Comparison of ENCODE assay signal across 29 mouse cellular contexts in genomic region chr1:87309621-87310020, GRCm38 (mm10). TPM values are rescaled to one million over a fixed set of nuclear protein-coding genes. Genes with fewer than 3 reads are reported as not detected.
DNase-seq lines count a peak whose midpoint lies in the region; ATAC-seq and TF ChIP-seq lines count a peak whose summit lies in the region.
"Had no signal": no experiment of that assay in that cellular context is flagged by ENCODE, and none has a peak within 500 bp of the region (broad histone marks: within the 10 kb centered on the region; RNA-seq: fewer than 3 reads in every experiment).

No protein-coding gene starts in this region.

- WGBS in kidney, adult 2 months, result 65% methylated on average over 16 of the region's 16 CpGs
- WGBS in kidney, embryonic 14.5 days, result 73% methylated on average over 16 of the region's 16 CpGs
- 77% methylated on average over 16 of the region's 16 CpGs for WGBS in midbrain, embryonic 11.5 days
- WGBS in midbrain, postnatal 0 days, result 85% methylated on average over 16 of the region's 16 CpGs

- no peak overlapping the region for H3K27ac ChIP-seq in kidney, adult 2 months (ENCODE audit: insufficient read depth, low read depth, low read length)
- no peak overlapping the region for H3K27ac ChIP-seq in kidney, embryonic 14.5 days (ENCODE audit: low read depth, low read length)
- no peak overlapping the region for H3K27ac ChIP-seq in midbrain, embryonic 11.5 days (ENCODE audit: low read depth, low read length)
- H3K27ac ChIP-seq in midbrain, postnatal 0 days (ENCODE audit: low read depth, low read length), result no peak overlapping the region
- H3K27ac ChIP-seq: forebrain, embryonic 12.5 days; heart, adult 2 months; hindbrain, embryonic 15.5 days; kidney, postnatal 0 days; limb, embryonic 13.5 days; liver, embryonic 12.5 days; midbrain, embryonic 15.5 days had no signal

- peak; percentile 48 for DNase-seq in kidney, adult 2 months
- DNase-seq in midbrain, embryonic 11.5 days (ENCODE audit: low spot score, missing footprints), result peak; percentile 61
- no peak for DNase-seq in midbrain, postnatal 0 days (ENCODE audit: low spot score)
- DNase-seq in embryo, embryonic 10.5 days (ENCODE audit: low spot score), result peak; percentile 22
- no peak for DNase-seq in T-cell, adult 2 months (ENCODE audit: low spot score)
- DNase-seq in MN1 (ENCODE audit: low spot score), result no peak
- DNase-seq: cerebellum, adult 2 months; cerebellum, postnatal 14 days; forebrain, postnatal 0 days; heart, adult 2 months; heart, postnatal 4 days; liver, postnatal 0 days; lung, postnatal 4 days; right cerebral cortex, adult 18-20 months; spleen, adult 18-20 months; thymus, postnatal 14 days had no signal

- H3K9ac ChIP-seq in kidney, embryonic 14.5 days (ENCODE audit: low read depth, low read length), result no peak overlapping the region
- H3K9ac ChIP-seq in midbrain, embryonic 11.5 days (ENCODE audit: low read length), result no peak overlapping the region
- no peak overlapping the region for H3K9ac ChIP-seq in midbrain, postnatal 0 days (replicated peaks; ENCODE audit: low read length, poor library complexity, severe bottlenecking)
- H3K9ac ChIP-seq: forebrain, embryonic 12.5 days; forebrain, postnatal 0 days; heart, embryonic 12.5 days; hindbrain, embryonic 15.5 days; limb, embryonic 13.5 days; liver, embryonic 12.5 days; liver, postnatal 0 days; midbrain, embryonic 15.5 days had no signal

- H3K27me3 ChIP-seq in kidney, adult 2 months (replicated peaks; ENCODE audit: control insufficient read depth, insufficient read depth, low read length), result no peaks in the 10 kb centered on the region
- no peaks in the 10 kb centered on the region for H3K27me3 ChIP-seq in kidney, embryonic 14.5 days (ENCODE audit: control insufficient read depth, insufficient read depth, low read length)
- no peaks in the 10 kb centered on the region for H3K27me3 ChIP-seq in midbrain, embryonic 11.5 days (ENCODE audit: control insufficient read depth, insufficient read depth, low read length)
- no peaks in the 10 kb centered on the region for H3K27me3 ChIP-seq in midbrain, postnatal 0 days (ENCODE audit: insufficient read depth, low read length)
- H3K27me3 ChIP-seq: forebrain, embryonic 12.5 days; heart, embryonic 12.5 days; hindbrain, embryonic 15.5 days; limb, embryonic 13.5 days; liver, embryonic 12.5 days; midbrain, embryonic 15.5 days had no signal

- H3K36me3 ChIP-seq in kidney, adult 2 months (ENCODE audit: control insufficient read depth, insufficient read depth, low read length), result no peaks in the 10 kb centered on the region
- no peaks in the 10 kb centered on the region for H3K36me3 ChIP-seq in kidney, embryonic 14.5 days (ENCODE audit: control insufficient read depth, insufficient read depth, low read length)
- no peaks in the 10 kb centered on the region for H3K36me3 ChIP-seq in midbrain, embryonic 11.5 days (ENCODE audit: control insufficient read depth, insufficient read depth, low read length)
- no peaks in the 10 kb centered on the region for H3K36me3 ChIP-seq in midbrain, postnatal 0 days (ENCODE audit: insufficient read depth, low read length)
- H3K36me3 ChIP-seq: forebrain, embryonic 12.5 days; heart, embryonic 12.5 days; hindbrain, embryonic 15.5 days; limb, embryonic 13.5 days; liver, embryonic 12.5 days; midbrain, embryonic 15.5 days had no signal

- H3K4me2 ChIP-seq in kidney, embryonic 14.5 days (replicated peaks; ENCODE audit: low read depth, low read length), result no peak overlapping the region
- no peak overlapping the region for H3K4me2 ChIP-seq in midbrain, embryonic 11.5 days
- no peak overlapping the region for H3K4me2 ChIP-seq in midbrain, postnatal 0 days (ENCODE audit: low read depth, low read length, poor library complexity, severe bottlenecking)
- H3K4me2 ChIP-seq: forebrain, embryonic 12.5 days; heart, embryonic 12.5 days; hindbrain, embryonic 15.5 days; limb, embryonic 13.5 days; liver, embryonic 12.5 days; midbrain, embryonic 15.5 days had no signal

- ATAC-seq in kidney, embryonic 14.5 days (ENCODE audit: low FRiP score, low TSS enrichment), result no peak
- no peak for ATAC-seq in midbrain, embryonic 11.5 days (ENCODE audit: low FRiP score)
- ATAC-seq in midbrain, postnatal 0 days (ENCODE audit: low FRiP score), result no peak
- ATAC-seq: CD4-positive, CD25-positive, alpha-beta regulatory T cell, adult 4 months; forebrain, postnatal 0 days; liver, embryonic 12.5 days; liver, postnatal 0 days; lung, postnatal 0 days; midbrain, embryonic 15.5 days had no signal

- H3K4me3 ChIP-seq in kidney, adult 2 months (ENCODE audit: insufficient read depth, low read depth, low read length), result no peak overlapping the region
- no peak overlapping the region for H3K4me3 ChIP-seq in kidney, embryonic 14.5 days (ENCODE audit: low read length)
- H3K4me3 ChIP-seq in midbrain, embryonic 11.5 days (ENCODE audit: low read depth, low read length), result no peak overlapping the region
- no peak overlapping the region for H3K4me3 ChIP-seq in midbrain, postnatal 0 days (ENCODE audit: low read depth, low read length)
- H3K4me3 ChIP-seq: erythroblast, embryonic 14.5 days; forebrain, embryonic 12.5 days; heart, adult 2 months; heart, embryonic 12.5 days; hindbrain, embryonic 15.5 days; limb, embryonic 13.5 days; liver, embryonic 12.5 days; megakaryocyte, embryonic 14.5 days; midbrain, embryonic 15.5 days had no signal

- no peaks in the 10 kb centered on the region for H3K9me3 ChIP-seq in kidney, embryonic 14.5 days (ENCODE audit: control insufficient read depth, low read length)
- no peaks in the 10 kb centered on the region for H3K9me3 ChIP-seq in midbrain, embryonic 11.5 days (ENCODE audit: control insufficient read depth, low read length)
- H3K9me3 ChIP-seq in midbrain, postnatal 0 days (ENCODE audit: low read length), result no peaks in the 10 kb centered on the region
- H3K9me3 ChIP-seq: forebrain, embryonic 12.5 days; heart, embryonic 12.5 days; hindbrain, embryonic 15.5 days; limb, embryonic 13.5 days; liver, embryonic 12.5 days; megakaryocyte, embryonic 14.5 days; midbrain, embryonic 15.5 days had no signal

- no peak for TF ChIP-seq POLR2A in kidney, adult 2 months (IDR thresholded peaks at IDR 0.05; ENCODE audit: low read depth, low read length)

- no peak for TF ChIP-seq CTCF in kidney, adult 2 months (conservative IDR thresholded peaks at IDR 0.05; ENCODE audit: insufficient read depth, insufficient read length, low read depth, low read length)
- TF ChIP-seq CTCF in midbrain, postnatal 0 days (IDR thresholded peaks at IDR 0.05), result no peak

- H3K4me1 ChIP-seq in kidney, adult 2 months (ENCODE audit: control insufficient read depth, insufficient read depth, low read length), result no peaks in the 10 kb centered on the region
- no peaks in the 10 kb centered on the region for H3K4me1 ChIP-seq in kidney, embryonic 14.5 days (ENCODE audit: control insufficient read depth, insufficient read depth, low read length)
- no peaks in the 10 kb centered on the region for H3K4me1 ChIP-seq in midbrain, embryonic 11.5 days (ENCODE audit: control insufficient read depth, insufficient read depth, low read length)
- no peaks in the 10 kb centered on the region for H3K4me1 ChIP-seq in midbrain, postnatal 0 days (ENCODE audit: insufficient read depth, low read length)
- H3K4me1 ChIP-seq: forebrain, embryonic 12.5 days; heart, embryonic 12.5 days; hindbrain, embryonic 15.5 days; limb, embryonic 13.5 days; liver, embryonic 12.5 days; megakaryocyte, embryonic 14.5 days; midbrain, embryonic 15.5 days had no signal

RNA-seq across cellular contexts. Expression of gene Gigyf2, which starts 17.2 kb away (rescaled TPM):
- polyA plus RNA-seq in kidney, adult 2 months (2012; rRNA removed), result 40.4 and 47.1 TPM in 2 replicates
- polyA plus RNA-seq in kidney, embryonic 14.5 days (2014; fragmentation: Nextera tagmentation; extraction: Ambion mirVana), result 53.2 and 61.3 TPM in 2 replicates
- polyA plus RNA-seq in midbrain, embryonic 11.5 days (2014; fragmentation: Nextera tagmentation; extraction: Ambion mirVana), result 50.7 and 51.9 TPM in 2 replicates
- 69.0 and 75.0 TPM in 2 replicates for total RNA-seq in midbrain, postnatal 0 days (2014; rRNA removed)
- 45.4 and 46.4 TPM in 2 replicates for polyA plus RNA-seq in midbrain, postnatal 0 days (2015; fragmentation: Nextera tagmentation; extraction: Ambion mirVana)

RNA-seq across cellular contexts. Expression of gene Efhd1, which starts 45.5 kb away (rescaled TPM):
- 152 and 161 TPM in 2 replicates for polyA plus RNA-seq in kidney, adult 2 months (2012; rRNA removed)
- polyA plus RNA-seq in kidney, embryonic 14.5 days (2014; fragmentation: Nextera tagmentation; extraction: Ambion mirVana), result 2.6 and 3.6 TPM in 2 replicates
- polyA plus RNA-seq in midbrain, embryonic 11.5 days (2014; fragmentation: Nextera tagmentation; extraction: Ambion mirVana), result 0.58 and 0.83 TPM in 2 replicates
- total RNA-seq in midbrain, postnatal 0 days (2014; rRNA removed), result 4.2 and 7.8 TPM in 2 replicates
- polyA plus RNA-seq in midbrain, postnatal 0 days (2015; fragmentation: Nextera tagmentation; extraction: Ambion mirVana), result 1.7 and 2.6 TPM in 2 replicates
- total RNA-seq: neutrophil, adult 5-6 weeks had no signal
- polyA plus RNA-seq: erythroblast, embryonic 14.5 days; liver, embryonic 12.5 days had no signal

Comparison
In these comparisons a context has a peak if more than half of its experiments do, and no peak if none do; other contexts are left out.
1. DNase-seq: peak in kidney, adult 2 months (single experiment), midbrain, embryonic 11.5 days (single experiment) and embryo, embryonic 10.5 days (single experiment); none in midbrain, postnatal 0 days (single experiment), T-cell, adult 2 months (single experiment) and MN1 (single experiment).
2. RNA of gene Efhd1, which starts 45.5 kb away (polyA plus RNA-seq): 152 to 161 TPM in kidney, adult 2 months; 2.6 to 3.6 TPM in kidney, embryonic 14.5 days, 1.7 to 2.6 TPM in midbrain, postnatal 0 days and 0.58 to 0.83 TPM in midbrain, embryonic 11.5 days; every median in the first group is over 10 times any median in the second.